Mouse (Mus musculus) embryonic facial prominence, embryonic 13.5 days (tissue): ENCODE results near the gene Stat4. TPM values are rescaled to one million over a fixed set of nuclear protein-coding genes. Genes with fewer than 3 reads are reported as not detected.

ENCODE experiments used
- ATAC-seq: fragments of 200-750 bp; cut with Nextera tagmentation; 2 replicates; pipeline ENCODE4 v1.8.0; 2017; ENCODE audit warnings: low read depth; ENCODE audit not compliant: insufficient number of reproducible peaks, insufficient read depth, low FRiP score, low TSS enrichment
- H3K27ac ChIP-seq: fragments of 300-500 bp; sonication (generic); 2 replicates; pipeline ENCODE4 v1.5.1; 2015; ENCODE audit warnings: moderate library complexity, mild to moderate bottlenecking, inconsistent platforms
- H3K27me3 ChIP-seq: fragments of 300-500 bp; sonication (generic); 2 replicates; pipeline ENCODE4 v1.6.1; 2015; ENCODE audit warnings: mild to moderate bottlenecking, inconsistent platforms
- H3K36me3 ChIP-seq: fragments of 300-500 bp; sonication (generic); 2 replicates; pipeline ENCODE4 v1.6.1; 2015; ENCODE audit warnings: mild to moderate bottlenecking, inconsistent platforms
- H3K4me1 ChIP-seq: fragments of 300-500 bp; sonication (generic); 2 replicates; pipeline ENCODE4 v1.6.1; 2015; ENCODE audit warnings: inconsistent platforms
- H3K4me2 ChIP-seq: fragments of 300-500 bp; sonication (generic); 2 replicates; pipeline ENCODE4 v1.6.1; 2015; ENCODE audit warnings: moderate library complexity, mild to moderate bottlenecking, inconsistent platforms
- H3K4me3 ChIP-seq: fragments of 300-500 bp; sonication (generic); 2 replicates; pipeline ENCODE4 v1.5.1; 2015; ENCODE audit warnings: mild to moderate bottlenecking, inconsistent platforms
- H3K9ac ChIP-seq: fragments of 300-500 bp; sonication (generic); 2 replicates; pipeline ENCODE4 v1.6.1; 2015; ENCODE audit warnings: mild to moderate bottlenecking, inconsistent platforms
- H3K9me3 ChIP-seq: fragments of 300-500 bp; sonication (generic); 2 replicates; pipeline ENCODE4 v1.6.1; 2016; ENCODE audit warnings: inconsistent platforms
- WGBS: fragments of 180-500 bp; shearing (Covaris S2); methylation state at CpG from one replicate; pipeline ENCODE4 v1.1.7; 2015; ENCODE audit warnings: mixed read lengths; 5-methylcytosine and 5-hydroxymethylcytosine counted together
- polyA plus RNA-seq: library from polyadenylated mRNA; unstranded; fragments of >200 nt; fragmentation: Nextera tagmentation; extraction: Ambion mirVana; gene quantifications from 2 replicates; pipeline ENCODE4 v1.2.1, GENCODE M21; 2015

Gene Stat4
- polyA plus RNA-seq, 1 experiment from 2014 or later = 1.4 TPM

DNA sequence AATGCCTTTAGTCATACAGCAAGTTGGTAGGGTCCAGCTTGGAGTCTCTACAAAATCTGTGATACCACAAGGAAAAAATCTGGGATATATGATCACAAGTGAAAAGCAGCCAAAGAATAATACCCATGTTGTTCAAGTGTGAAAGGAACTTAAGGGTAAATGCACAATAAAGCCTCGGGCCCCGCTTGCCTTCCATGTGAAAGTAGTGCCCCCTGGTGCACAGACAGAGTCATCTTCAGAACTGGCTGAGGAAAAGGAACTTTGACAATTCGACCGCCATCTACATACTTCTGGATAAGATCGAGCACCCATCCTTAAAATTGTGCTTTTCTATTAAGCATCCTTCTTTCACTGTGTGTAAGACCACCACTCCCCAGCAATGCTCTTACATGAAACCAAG, 11.6 kb downstream of the Stat4 start:
- no peak overlapping the region for H3K4me3 ChIP-seq
- H3K9me3 ChIP-seq = no peaks in the 10 kb centered on the region
- no peak overlapping the region for H3K27ac ChIP-seq
- no peak for ATAC-seq
- peaks cover 9% of the 10 kb centered on the region for H3K4me1 ChIP-seq
- H3K27me3 ChIP-seq = no peaks in the 10 kb centered on the region
- 52% methylated on average over 5 of the region's 5 CpGs for WGBS
- H3K9ac ChIP-seq = no peak overlapping the region
- no peak overlapping the region for H3K4me2 ChIP-seq
- no peaks in the 10 kb centered on the region for H3K36me3 ChIP-seq

DNA sequence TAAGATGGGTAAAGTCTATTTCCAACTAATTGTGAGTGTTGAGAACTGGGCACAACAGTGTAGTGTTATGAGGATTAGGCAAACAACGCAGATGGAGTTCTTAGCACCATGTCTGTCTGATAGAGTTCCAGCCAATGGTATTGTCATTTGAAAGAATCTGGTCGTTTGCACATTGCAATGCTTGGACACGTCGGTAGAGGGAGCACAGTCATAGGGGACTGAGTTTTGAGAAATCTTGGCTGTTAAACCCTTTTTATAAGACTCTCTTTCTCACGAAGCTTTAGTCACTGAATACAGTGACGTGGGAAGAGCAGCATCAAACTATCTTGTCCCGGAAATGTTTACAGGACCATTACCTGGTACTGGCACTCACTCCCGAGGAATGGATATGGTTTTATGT, 17.1 kb downstream of the Stat4 start:
- peaks cover 6% of the 10 kb centered on the region for H3K27me3 ChIP-seq
- H3K36me3 ChIP-seq = no peaks in the 10 kb centered on the region
- H3K4me1 ChIP-seq = peaks cover 9% of the 10 kb centered on the region; the same call in 1 of the 2 replicates
- no peak overlapping the region for H3K4me2 ChIP-seq
- no peak overlapping the region for H3K27ac ChIP-seq
- no peak overlapping the region for H3K9ac ChIP-seq
- no peaks in the 10 kb centered on the region for H3K9me3 ChIP-seq
- no peak for ATAC-seq
- 27% methylated on average over 8 of the region's 8 CpGs for WGBS
- H3K4me3 ChIP-seq = no peak overlapping the region

- Histone ChIP-seq H3K4me2 (peak overlapping the region; percentile 57), H3K27ac (no peak overlapping the region), H3K36me3 (no peaks in the 10 kb centered on the region), H3K9me3 (no peaks in the 10 kb centered on the region), H3K9ac (peak overlapping the region; percentile 47; the same call in 1 of the 2 replicates), H3K4me3 (peak overlapping the region; percentile 31), H3K4me1 (peaks cover 9% of the 10 kb centered on the region; the same call in 1 of the 2 replicates), H3K27me3 (peaks cover 7% of the 10 kb centered on the region)
- ATAC-seq = no peak
- 4% methylated on average over 11 of the region's 11 CpGs for WGBS
Measured at GRCm38 (mm10) chr1:52008443-52008842, 21.5 kb downstream of the Stat4 start.

DNA sequence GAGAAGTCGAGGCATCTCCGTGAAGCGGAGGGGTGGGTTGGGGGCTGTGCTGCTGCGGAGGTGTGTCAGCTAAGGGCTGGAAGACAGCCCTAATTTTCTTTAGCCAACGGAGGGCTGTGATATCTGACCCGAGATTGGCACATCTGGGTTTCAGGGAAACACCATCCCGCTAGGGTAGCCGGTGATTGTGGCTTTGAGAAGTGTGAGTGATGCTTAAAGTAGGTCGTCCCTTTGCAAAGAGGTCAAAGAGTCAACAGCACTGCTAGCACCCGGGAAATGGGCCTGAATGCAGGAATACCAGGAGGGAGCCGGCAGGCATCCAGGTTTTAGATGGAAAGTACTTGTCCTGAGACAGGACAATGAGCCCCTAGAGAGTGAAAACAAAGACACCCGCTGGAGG, 22.0 kb downstream of the Stat4 start:
- peak overlapping the region; percentile 47; the same call in 1 of the 2 replicates for H3K9ac ChIP-seq
- H3K4me3 ChIP-seq = peak overlapping the region; percentile 31

DNA sequence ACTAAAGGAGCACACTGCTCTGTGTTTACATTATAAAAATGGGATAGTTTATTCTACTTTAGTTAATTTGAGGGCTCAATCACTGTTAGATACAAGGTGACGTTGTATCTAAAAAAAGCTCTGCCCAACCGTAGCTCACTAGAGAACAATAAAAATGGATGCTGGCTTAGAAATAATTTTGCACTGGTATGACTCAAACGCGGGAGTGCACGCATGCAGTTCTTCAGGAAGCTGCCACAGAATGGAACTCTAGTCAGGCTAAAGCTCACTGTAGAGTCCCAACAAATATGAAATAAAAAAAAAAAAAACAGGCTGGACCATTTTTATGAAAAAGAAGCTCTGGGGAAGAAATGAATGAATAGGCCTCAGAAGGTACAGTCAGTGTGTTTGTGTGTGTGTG, 23.8 kb downstream of the Stat4 start:
- ATAC-seq = no peak

More for the DNA sequence above, 22.0 kb downstream of the Stat4 start:
- Histone ChIP-seq H3K36me3 (no peaks in the 10 kb centered on the region), H3K27ac (no peak overlapping the region), H3K9me3 (no peaks in the 10 kb centered on the region), H3K4me1 (peaks cover 9% of the 10 kb centered on the region; the same call in 1 of the 2 replicates), H3K27me3 (peaks cover 7% of the 10 kb centered on the region), H3K4me2 (peak overlapping the region; percentile 57)
- no peak for ATAC-seq
- 2% methylated on average over 12 of the region's 12 CpGs for WGBS

GRCm38 (mm10) chr1:52011227-52011626, 24.3 kb downstream of the Stat4 start:
- no peak overlapping the region for H3K9ac ChIP-seq
- no peak overlapping the region for H3K4me3 ChIP-seq
- no peak for ATAC-seq
- H3K27ac ChIP-seq = no peak overlapping the region
- H3K9me3 ChIP-seq = no peaks in the 10 kb centered on the region
- H3K36me3 ChIP-seq = no peaks in the 10 kb centered on the region
- WGBS = 71% methylated on average over 3 of the region's 3 CpGs
- H3K27me3 ChIP-seq = peaks cover 7% of the 10 kb centered on the region
- H3K4me2 ChIP-seq = no peak overlapping the region
- H3K4me1 ChIP-seq = peaks cover 9% of the 10 kb centered on the region; the same call in 1 of the 2 replicates

More for the DNA sequence above, 23.8 kb downstream of the Stat4 start:
- Histone ChIP-seq H3K4me1 (peaks cover 9% of the 10 kb centered on the region; the same call in 1 of the 2 replicates), H3K36me3 (no peaks in the 10 kb centered on the region), H3K4me2 (no peak overlapping the region), H3K9me3 (no peaks in the 10 kb centered on the region), H3K4me3 (no peak overlapping the region), H3K27ac (no peak overlapping the region), H3K9ac (no peak overlapping the region), H3K27me3 (peaks cover 7% of the 10 kb centered on the region)
- WGBS = 82% methylated on average over 5 of the region's 5 CpGs

GRCm38 (mm10) chr1:52012231-52012630, 25.3 kb downstream of the Stat4 start:
- Histone ChIP-seq H3K4me1 (peaks cover 9% of the 10 kb centered on the region; the same call in 1 of the 2 replicates), H3K36me3 (no peaks in the 10 kb centered on the region), H3K4me2 (no peak overlapping the region), H3K9ac (no peak overlapping the region), H3K27me3 (peaks cover 7% of the 10 kb centered on the region), H3K4me3 (no peak overlapping the region), H3K27ac (no peak overlapping the region), H3K9me3 (no peaks in the 10 kb centered on the region)
- no peak for ATAC-seq

DNA sequence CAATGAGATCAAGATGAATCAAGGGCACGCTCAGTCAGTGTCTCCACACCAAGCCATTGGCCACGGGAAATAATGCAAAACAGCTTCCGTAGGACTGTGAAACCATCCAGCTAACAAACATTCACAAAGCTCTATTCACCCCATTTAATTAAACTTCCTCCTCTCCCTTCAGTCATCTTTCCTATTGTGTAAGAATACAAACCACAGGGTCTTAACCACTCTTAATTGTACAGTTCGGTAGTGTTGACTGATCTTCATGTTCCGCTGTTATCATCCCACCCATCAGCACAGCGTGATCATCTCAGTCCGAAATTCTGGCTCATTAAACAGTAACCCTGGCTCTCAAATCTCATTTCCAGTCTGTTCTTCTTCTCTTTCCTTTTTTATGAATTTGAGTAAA, 25.8 kb downstream of the Stat4 start:
- ATAC-seq = no peak
- Histone ChIP-seq H3K9me3 (no peaks in the 10 kb centered on the region), H3K4me3 (no peak overlapping the region), H3K27me3 (peaks cover 7% of the 10 kb centered on the region), H3K36me3 (no peaks in the 10 kb centered on the region), H3K4me1 (peaks cover 9% of the 10 kb centered on the region; the same call in 1 of the 2 replicates), H3K9ac (no peak overlapping the region), H3K27ac (no peak overlapping the region), H3K4me2 (no peak overlapping the region)
- whole genome bisulfite sequencing = 79% methylated on average over 7 of the region's 7 CpGs

DNA sequence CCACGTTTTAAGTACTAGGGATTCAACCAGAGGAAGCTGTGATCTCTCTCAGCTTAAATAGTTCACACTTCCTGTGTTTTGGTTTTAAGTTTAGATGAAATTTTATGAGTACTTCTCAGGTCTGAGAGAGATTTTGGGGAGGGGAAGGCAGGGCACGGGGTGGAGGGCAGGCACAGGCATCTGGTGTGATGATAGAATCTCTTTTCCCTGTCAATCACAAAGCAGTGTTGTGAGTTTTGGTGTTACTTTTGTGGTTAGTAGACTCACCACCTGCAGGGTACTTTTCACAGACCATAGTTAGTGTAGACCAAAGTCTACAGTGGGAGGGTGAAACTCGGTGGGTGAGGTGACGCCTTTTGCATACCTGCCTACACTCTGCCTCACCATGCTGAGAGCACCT, 32.7 kb downstream of the Stat4 start:
- H3K36me3 ChIP-seq = no peaks in the 10 kb centered on the region
- H3K4me3 ChIP-seq = no peak overlapping the region
- no peak overlapping the region for H3K4me2 ChIP-seq

GRCm38 (mm10) chr1:52021936-52022725, 35.2 kb downstream of the Stat4 start:
- 84% methylated on average over 4 of the region's 4 CpGs for WGBS

More for the DNA sequence above, 32.7 kb downstream of the Stat4 start:
- Histone ChIP-seq H3K9ac (no peak overlapping the region), H3K27me3 (no peaks in the 10 kb centered on the region), H3K27ac (no peak overlapping the region), H3K4me1 (no peaks in the 10 kb centered on the region), H3K9me3 (no peaks in the 10 kb centered on the region)
- no peak for ATAC-seq
- WGBS = 72% methylated on average over 4 of the region's 4 CpGs

DNA sequence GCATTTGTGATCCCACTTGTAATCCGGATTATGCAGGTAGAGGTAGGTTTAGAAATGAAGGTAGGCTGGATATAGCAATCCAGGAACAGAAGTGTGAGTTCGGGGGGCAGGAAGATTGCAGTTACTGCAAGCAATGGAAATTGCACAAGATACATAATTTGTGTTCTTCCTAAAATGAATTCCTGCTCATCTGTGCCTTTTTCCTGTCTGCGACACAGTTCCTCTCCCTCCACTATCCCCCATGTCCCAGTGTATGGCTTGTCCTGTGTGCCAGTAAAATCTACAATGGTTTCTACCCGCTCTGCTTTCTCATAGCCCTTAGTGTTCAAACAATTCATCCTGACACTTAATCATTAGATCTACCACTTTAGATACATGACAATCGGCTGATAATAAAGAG, 41.7 kb downstream of the Stat4 start:
- Histone ChIP-seq H3K9me3 (no peaks in the 10 kb centered on the region), H3K27me3 (no peaks in the 10 kb centered on the region), H3K27ac (no peak overlapping the region), H3K9ac (no peak overlapping the region), H3K4me2 (no peak overlapping the region), H3K36me3 (no peaks in the 10 kb centered on the region), H3K4me1 (no peaks in the 10 kb centered on the region), H3K4me3 (no peak overlapping the region)
- ATAC-seq = no peak
- 91% methylated on average over 5 of the region's 5 CpGs for WGBS

More at GRCm38 (mm10) chr1:52021936-52022725, 35.2 kb downstream of the Stat4 start:
- no peak overlapping the region for H3K4me2 ChIP-seq
- no peak overlapping the region for H3K4me3 ChIP-seq
- no peak for ATAC-seq
- no peaks in the 10 kb centered on the region for H3K27me3 ChIP-seq
- H3K9me3 ChIP-seq = no peaks in the 10 kb centered on the region
- H3K36me3 ChIP-seq = no peaks in the 10 kb centered on the region
- no peaks in the 10 kb centered on the region for H3K4me1 ChIP-seq
- no peak overlapping the region for H3K9ac ChIP-seq
- no peak overlapping the region for H3K27ac ChIP-seq
